Mouse (Mus musculus) kidney, embryonic 14.5 days (tissue): ENCODE measurements around the gene Olfr220. TPM values are rescaled to one million over a fixed set of nuclear protein-coding genes. Genes with fewer than 3 reads are reported as not detected.

Experiments used
- ATAC-seq: fragments of 200-750 bp; cut with Nextera tagmentation; 2 replicates; pipeline ENCODE4 v1.8.0; 2017; ENCODE audit warnings: moderate number of reproducible peaks, mild to moderate bottlenecking, moderate TSS enrichment, moderate library complexity; ENCODE audit not compliant: low FRiP score, low TSS enrichment
- H3K27ac ChIP-seq: fragments of 300-500 bp; sonication (generic); 2 replicates; pipeline ENCODE4 v1.5.1; 2014; ENCODE audit warnings: low read depth, mild to moderate bottlenecking, low read length, moderate library complexity, mixed read lengths
- H3K27me3 ChIP-seq: fragments of 300-500 bp; sonication (generic); 2 replicates; pipeline ENCODE4 v1.6.1; 2014; ENCODE audit warnings: mild to moderate bottlenecking, low read length; ENCODE audit not compliant: control insufficient read depth, insufficient read depth
- H3K36me3 ChIP-seq: fragments of 300-500 bp; sonication (generic); 2 replicates; pipeline ENCODE4 v1.6.1; 2014; ENCODE audit warnings: low read length, mixed read lengths; ENCODE audit not compliant: control insufficient read depth, insufficient read depth
- H3K4me1 ChIP-seq: fragments of 300-500 bp; sonication (generic); 2 replicates; pipeline ENCODE4 v1.6.1; 2014; ENCODE audit warnings: low read length, mixed read lengths; ENCODE audit not compliant: control insufficient read depth, insufficient read depth
- H3K4me2 ChIP-seq: fragments of 300-500 bp; sonication (generic); replicated peaks from 2 replicates; pipeline ENCODE4 v1.6.1; 2014; ENCODE audit warnings: low read depth, mild to moderate bottlenecking, low read length
- H3K4me3 ChIP-seq: fragments of 300-500 bp; sonication (generic); 2 replicates; pipeline ENCODE4 v1.5.1; 2014; ENCODE audit warnings: mild to moderate bottlenecking, low read length
- H3K9ac ChIP-seq: fragments of 300-500 bp; sonication (generic); 2 replicates; pipeline ENCODE4 v1.6.1; 2014; ENCODE audit warnings: low read depth, mild to moderate bottlenecking, low read length, moderate library complexity
- H3K9me3 ChIP-seq: fragments of 300-500 bp; sonication (generic); 2 replicates; pipeline ENCODE4 v1.6.1; 2016; ENCODE audit warnings: low read length; ENCODE audit not compliant: control insufficient read depth
- WGBS: fragments of 180-500 bp; shearing (Covaris S2); extraction: QIAGEN DNeasy Blood & Tissue Kit; methylation state at CpG from one replicate; pipeline ENCODE4 v1.1.7; 2014; 5-methylcytosine and 5-hydroxymethylcytosine counted together
- polyA plus RNA-seq: library from polyadenylated mRNA; unstranded; fragments of >200 nt; fragmentation: Nextera tagmentation; extraction: Ambion mirVana; gene quantifications from 2 replicates; pipeline ENCODE4 v1.2.1, GENCODE M21; 2014

Olfr220 gene
- polyA plus RNA-seq, 1 experiment from 2014 or later = not detected

DNA sequence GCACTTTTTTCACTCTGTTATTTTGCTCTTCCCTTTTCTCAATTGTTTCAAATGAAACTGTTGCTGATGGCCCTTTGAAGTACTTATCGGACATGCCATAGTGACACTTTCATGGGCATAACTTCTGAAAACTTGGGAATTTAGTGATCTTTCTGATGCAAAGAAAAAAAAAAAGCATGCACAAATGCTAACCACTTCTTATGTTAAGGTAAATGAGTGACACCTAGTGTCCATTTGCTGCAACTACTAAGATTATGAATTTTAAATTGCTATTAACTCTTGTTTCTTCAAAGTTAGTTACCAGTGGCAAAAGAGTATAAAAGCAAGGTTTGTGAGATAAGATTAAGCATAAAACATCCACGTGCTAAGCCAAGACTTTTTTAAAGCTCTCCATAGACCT lies 24.4 kb downstream of the Olfr220 start:
- no peaks in the 10 kb centered on the region for H3K27me3 ChIP-seq
- H3K9me3 ChIP-seq = no peaks in the 10 kb centered on the region
- H3K4me1 ChIP-seq = no peaks in the 10 kb centered on the region
- 40% methylated on average over 2 of the region's 2 CpGs for WGBS
- H3K9ac ChIP-seq = no peak overlapping the region
- no peak overlapping the region for H3K4me3 ChIP-seq
- no peak for ATAC-seq
- H3K4me2 ChIP-seq = no peak overlapping the region
- H3K36me3 ChIP-seq = no peaks in the 10 kb centered on the region
- no peak overlapping the region for H3K27ac ChIP-seq

DNA sequence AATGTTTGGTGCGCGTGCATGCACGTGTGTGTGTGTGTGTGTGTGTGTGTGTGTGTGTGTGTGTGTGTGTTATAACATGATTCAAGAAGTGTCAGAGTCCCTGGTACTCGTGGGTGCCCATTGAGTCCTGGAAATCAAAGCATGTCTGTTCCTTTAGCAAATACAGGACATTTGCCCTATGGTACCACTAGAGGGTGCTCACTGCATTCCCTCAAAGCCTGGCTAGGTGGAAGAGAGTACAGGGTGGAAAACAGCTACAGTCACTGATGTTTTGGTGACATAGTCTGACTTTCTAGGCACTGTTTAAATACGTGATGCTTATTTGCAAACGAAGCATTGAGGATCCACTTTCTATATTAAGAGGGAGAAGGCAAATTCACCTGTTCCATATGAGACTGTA lies 27.9 kb downstream of the Olfr220 start:
- WGBS = 7% methylated on average over 6 of the region's 6 CpGs
- no peaks in the 10 kb centered on the region for H3K36me3 ChIP-seq
- no peak overlapping the region for H3K4me3 ChIP-seq
- H3K27ac ChIP-seq = no peak overlapping the region
- no peaks in the 10 kb centered on the region for H3K27me3 ChIP-seq
- no peaks in the 10 kb centered on the region for H3K4me1 ChIP-seq
- H3K4me2 ChIP-seq = no peak overlapping the region
- ATAC-seq = peak; percentile 83
- no peak overlapping the region for H3K9ac ChIP-seq
- H3K9me3 ChIP-seq = no peaks in the 10 kb centered on the region

DNA sequence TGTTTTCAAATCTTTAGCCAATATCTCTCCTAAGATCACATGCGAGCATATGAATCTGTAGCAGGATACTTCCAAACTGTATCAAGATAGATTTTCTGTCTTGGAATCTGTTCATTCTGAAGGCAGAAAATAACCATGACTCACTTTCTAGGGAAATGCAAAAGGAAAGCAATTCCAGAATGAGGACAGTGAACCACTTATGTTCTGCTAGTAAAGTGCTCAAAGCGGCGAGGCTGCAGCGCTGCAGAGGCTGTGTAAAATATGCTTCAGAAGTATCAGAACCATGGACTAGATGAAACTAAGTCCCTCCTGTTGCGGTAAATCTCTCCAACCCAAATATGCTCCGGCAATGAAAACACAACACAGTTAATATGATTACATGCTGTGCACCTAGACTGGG lies 40.7 kb downstream of the Olfr220 start:
- 92% methylated on average over 6 of the region's 6 CpGs for WGBS
- ATAC-seq = no peak

DNA sequence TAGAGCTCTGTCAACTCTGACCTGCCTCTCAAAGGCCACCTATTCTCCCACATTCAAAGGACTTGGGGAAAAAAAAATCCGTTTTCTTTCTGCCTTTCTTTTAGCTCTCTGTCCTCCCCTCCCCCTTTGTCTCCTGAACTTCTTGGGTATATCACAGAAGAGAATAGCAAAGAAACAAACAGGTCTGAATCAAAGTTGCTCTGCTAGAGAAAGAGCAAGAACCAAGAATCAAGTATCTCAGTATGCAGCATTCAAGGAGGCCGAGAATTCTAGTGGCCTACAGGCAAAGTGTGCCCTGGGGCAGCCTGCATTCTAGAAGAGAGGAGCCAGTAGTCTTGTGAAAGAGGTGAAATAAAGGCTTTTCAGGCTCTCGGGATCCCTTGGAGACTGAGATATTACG lies 58.2 kb downstream of the Olfr220 start:
- Histone ChIP-seq H3K9me3 (no peaks in the 10 kb centered on the region), H3K27me3 (peaks cover 10% of the 10 kb centered on the region), H3K4me3 (no peak overlapping the region), H3K9ac (no peak overlapping the region), H3K27ac (no peak overlapping the region), H3K4me1 (peaks cover 14% of the 10 kb centered on the region), H3K4me2 (no peak overlapping the region), H3K36me3 (no peaks in the 10 kb centered on the region)
- 61% methylated on average over 4 of the region's 4 CpGs for WGBS
- no peak for ATAC-seq

More for the DNA sequence above, 40.7 kb downstream of the Olfr220 start:
- Histone ChIP-seq H3K9ac (no peak overlapping the region), H3K27ac (no peak overlapping the region), H3K27me3 (no peaks in the 10 kb centered on the region), H3K36me3 (no peaks in the 10 kb centered on the region), H3K4me2 (no peak overlapping the region), H3K4me1 (no peaks in the 10 kb centered on the region), H3K4me3 (no peak overlapping the region), H3K9me3 (no peaks in the 10 kb centered on the region)

Other genes with a start within 250 kb of the Olfr220 start
- gene Olfr419, start 190.0 kb upstream of the Olfr220 start, polyA plus RNA-seq = not detected in 2 replicates
- not detected in 2 replicates for gene Mptx1, start 111.6 kb upstream of the Olfr220 start, polyA plus RNA-seq
- gene Olfr417, start 77.0 kb upstream of the Olfr220 start, polyA plus RNA-seq = not detected in 2 replicates
- not detected in 2 replicates for gene Olfr248, start 51.0 kb upstream of the Olfr220 start, polyA plus RNA-seq
- gene Olfr414, start 18.0 kb upstream of the Olfr220 start, polyA plus RNA-seq = not detected in 2 replicates
- gene Fmn2, start 59.7 kb downstream of the Olfr220 start, polyA plus RNA-seq = 0.93 and 1.6 TPM in 2 replicates